Mouse (Mus musculus): Measurements from ENCODE around the gene Otud3. TPM values are rescaled to one million over a fixed set of nuclear protein-coding genes. Genes with fewer than 3 reads are reported as not detected.

Gene Otud3
- polyA plus RNA-seq, 1 experiment, result 74.6 TPM

- Histone ChIP-seq H3K27me3 (ENCODE audit: control insufficient read depth, insufficient read depth, low read length) (no peaks in the 10 kb centered on the region), H3K4me1 (ENCODE audit: control insufficient read depth, insufficient read depth, low read length) (no peaks in the 10 kb centered on the region), H3K4me3 (ENCODE audit: control insufficient read depth, low read depth, low read length) (no peak overlapping the region), H3K36me3 (ENCODE audit: control insufficient read depth, insufficient read depth, low read length) (no peaks in the 10 kb centered on the region), H3K27ac (ENCODE audit: control insufficient read depth, insufficient read depth, low read depth, low read length) (no peak overlapping the region)
- TF ChIP-seq CTCF (IDR thresholded peaks at IDR 0.05; ENCODE audit: control insufficient read depth, insufficient read depth, insufficient replicate concordance, low read depth, low read length) (no peak), POLR2A (IDR thresholded peaks at IDR 0.05; ENCODE audit: control insufficient read depth, low read depth, low read length) (no peak)
Measured at GRCm38 (mm10) chr4:138852961-138853360, 60.8 kb downstream of the Otud3 start.

GRCm38 (mm10) chr4:138851463-138851862, 62.3 kb downstream of the Otud3 start:
- Histone ChIP-seq H3K27ac (ENCODE audit: control insufficient read depth, insufficient read depth, low read depth, low read length) (no peak overlapping the region), H3K36me3 (ENCODE audit: control insufficient read depth, insufficient read depth, low read length) (no peaks in the 10 kb centered on the region), H3K4me1 (ENCODE audit: control insufficient read depth, insufficient read depth, low read length) (no peaks in the 10 kb centered on the region), H3K27me3 (ENCODE audit: control insufficient read depth, insufficient read depth, low read length) (no peaks in the 10 kb centered on the region), H3K4me3 (ENCODE audit: control insufficient read depth, low read depth, low read length) (no peak overlapping the region)
- TF ChIP-seq POLR2A (IDR thresholded peaks at IDR 0.05; ENCODE audit: control insufficient read depth, low read depth, low read length) (no peak), CTCF (IDR thresholded peaks at IDR 0.05; ENCODE audit: control insufficient read depth, insufficient read depth, insufficient replicate concordance, low read depth, low read length) (peak; percentile 93; the same call in 1 of the 2 replicates)

Other genes with a start within 250 kb of the Otud3 start
- gene Pla2g2c, start 189.2 kb downstream of the Otud3 start, polyA plus RNA-seq (2012; rRNA removed), result 148 and 161 TPM in 2 replicates
- 371 and 394 TPM in 2 replicates for gene Ubxn10, start 176.8 kb downstream of the Otud3 start, polyA plus RNA-seq (2012; rRNA removed)
- gene Pla2g2f, start 156.3 kb downstream of the Otud3 start, polyA plus RNA-seq (2012; rRNA removed), result not detected in 2 replicates
- 0.36 and 0.38 TPM in 2 replicates for gene Pla2g2d, start 138.2 kb downstream of the Otud3 start, polyA plus RNA-seq (2012; rRNA removed)
- 10.3 and 14.3 TPM in 2 replicates for gene Pla2g5, start 50.5 kb downstream of the Otud3 start, polyA plus RNA-seq (2012; rRNA removed)
- gene Gm13030, start 40.0 kb downstream of the Otud3 start, polyA plus RNA-seq (2012; rRNA removed), result not detected in 2 replicates
- 0.19 TPM in 1 of 2 replicates, not detected in the other for gene Pla2g2e, start 36.0 kb downstream of the Otud3 start, polyA plus RNA-seq (2012; rRNA removed)
- 0.46 TPM in 1 of 2 replicates, not detected in the other for gene Rnf186, start 53.2 kb upstream of the Otud3 start, polyA plus RNA-seq (2012; rRNA removed)
- 3.3 and 3.4 TPM in 2 replicates for gene Tmco4, start 58.9 kb upstream of the Otud3 start, polyA plus RNA-seq (2012; rRNA removed)
- gene Htr6, start 161.6 kb upstream of the Otud3 start, polyA plus RNA-seq (2012; rRNA removed), result 0.15 and 0.17 TPM in 2 replicates
- gene Nbl1, start 179.0 kb upstream of the Otud3 start, polyA plus RNA-seq (2012; rRNA removed), result 5.4 and 10.1 TPM in 2 replicates
- 145 and 152 TPM in 2 replicates for gene Minos1, start 217.2 kb upstream of the Otud3 start, polyA plus RNA-seq (2012; rRNA removed)

All from testis, adult 2 months (tissue).